Mouse (Mus musculus) MN1 (cell line): ENCODE data around the gene Ttc13.

ENCODE experiments used
- DNase-seq: peaks from one replicate; pipeline ENCODE4 v3.0.0-alpha.2; 2016; ENCODE audit warnings: low spot score

Ttc13 gene

GRCm38 (mm10) chr8:124653568-124654475 lies 68.0 kb downstream of the Ttc13 start:
- DNase-seq: no peak

- DNase-seq: no peak
Measured at GRCm38 (mm10) chr8:124652546-124652945, 69.2 kb downstream of the Ttc13 start.

DNA sequence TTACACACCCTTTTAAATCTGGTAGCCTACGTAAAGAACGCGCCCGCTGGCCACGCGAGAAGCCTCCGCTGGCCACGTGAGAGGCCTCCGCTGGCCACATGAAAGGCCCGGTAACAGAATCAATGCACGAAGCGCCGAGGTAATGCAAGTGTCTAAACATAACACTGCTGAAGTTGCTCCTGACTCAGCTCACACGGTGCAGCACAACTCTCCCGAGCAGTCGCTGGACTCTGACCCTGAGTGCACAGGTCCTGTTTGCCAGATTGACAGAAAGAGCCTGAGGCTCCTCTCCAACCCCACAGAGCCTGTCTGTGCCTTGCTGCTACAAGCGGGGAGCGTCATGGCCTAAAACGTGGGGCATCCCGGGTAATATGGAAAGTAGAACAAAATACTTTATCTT lies 70.0 kb downstream of the Ttc13 start:
- no peak for DNase-seq

DNA sequence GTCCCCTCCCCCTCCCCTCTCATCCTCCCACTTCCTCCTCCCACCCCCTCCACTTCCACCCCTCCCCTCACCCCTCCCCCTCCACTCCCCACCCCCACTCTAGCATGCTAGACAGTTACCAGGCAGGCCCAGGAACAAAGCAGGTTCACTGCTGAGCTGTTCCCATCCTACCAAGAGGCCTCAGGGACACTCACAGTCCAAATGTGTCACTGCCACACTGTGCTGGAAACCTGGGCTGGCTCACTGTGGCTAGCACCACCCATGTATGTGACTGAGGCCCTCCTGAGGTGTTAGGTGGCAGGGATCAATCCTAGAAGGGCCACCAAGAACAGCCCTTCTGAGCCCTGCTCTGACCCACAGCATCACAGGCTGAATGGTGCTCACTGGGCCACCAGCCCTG lies 73.5 kb downstream of the Ttc13 start:
- no peak for DNase-seq

DNA sequence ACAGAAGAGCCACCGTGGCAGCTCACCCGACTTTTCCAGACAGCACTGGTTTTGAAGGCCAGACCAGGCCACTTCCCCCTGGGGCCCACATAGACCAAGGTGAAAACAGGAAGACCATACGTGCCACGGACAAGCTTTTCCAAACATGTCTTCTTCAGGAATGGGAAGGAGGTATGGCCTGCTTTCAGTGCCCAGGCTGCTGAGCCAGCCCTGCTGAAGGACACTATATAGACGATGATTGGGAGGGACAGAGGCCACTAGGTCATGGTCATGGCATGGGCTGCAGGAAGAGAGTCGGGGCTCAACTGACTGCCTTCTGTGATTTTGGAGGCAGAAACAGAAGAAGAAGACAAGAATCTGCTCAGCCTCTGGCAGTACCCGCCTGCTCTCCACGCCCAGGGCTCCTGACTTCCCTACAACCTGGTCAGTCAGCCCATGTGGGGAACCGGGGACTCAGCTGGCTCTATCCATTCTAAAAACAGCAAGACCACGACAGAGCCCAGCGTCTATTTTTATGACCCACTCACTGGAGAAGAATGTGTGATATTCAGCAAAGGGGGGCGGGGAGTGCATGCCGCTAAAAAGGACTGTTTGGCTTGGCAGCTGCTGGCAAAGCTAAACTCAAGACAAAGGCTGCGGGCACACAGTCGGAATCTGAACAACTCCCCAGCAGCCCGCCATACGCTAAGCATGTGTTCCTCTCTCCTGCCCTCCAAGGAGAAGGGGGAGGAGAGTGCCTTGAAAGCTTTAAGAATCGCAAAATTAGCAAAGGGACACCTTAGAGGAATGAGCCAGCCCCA lies 78.0 kb downstream of the Ttc13 start:
- DNase-seq: no peak

DNA sequence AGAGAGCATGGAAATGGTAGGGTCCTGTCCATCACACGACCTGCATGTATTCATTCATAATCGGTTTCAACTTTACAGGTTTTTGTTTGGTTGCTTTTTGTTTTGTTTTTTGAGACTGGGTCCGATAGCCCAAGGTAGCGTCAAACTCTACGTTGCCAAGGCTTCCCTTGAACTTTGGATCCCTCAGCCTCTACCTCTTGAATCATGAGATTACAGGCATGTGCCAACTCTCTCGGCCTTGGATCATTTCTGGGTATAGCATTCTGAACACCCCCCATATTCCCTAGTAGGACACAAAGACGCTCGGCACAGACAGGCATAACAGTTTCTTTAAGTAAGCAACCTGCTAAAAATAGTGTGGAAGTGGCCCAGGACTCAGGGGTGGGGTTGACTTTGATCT lies 80.2 kb downstream of the Ttc13 start:
- no peak for DNase-seq

GRCm38 (mm10) chr8:124635247-124635502 lies 86.6 kb downstream of the Ttc13 start:
- no peak for DNase-seq

DNA sequence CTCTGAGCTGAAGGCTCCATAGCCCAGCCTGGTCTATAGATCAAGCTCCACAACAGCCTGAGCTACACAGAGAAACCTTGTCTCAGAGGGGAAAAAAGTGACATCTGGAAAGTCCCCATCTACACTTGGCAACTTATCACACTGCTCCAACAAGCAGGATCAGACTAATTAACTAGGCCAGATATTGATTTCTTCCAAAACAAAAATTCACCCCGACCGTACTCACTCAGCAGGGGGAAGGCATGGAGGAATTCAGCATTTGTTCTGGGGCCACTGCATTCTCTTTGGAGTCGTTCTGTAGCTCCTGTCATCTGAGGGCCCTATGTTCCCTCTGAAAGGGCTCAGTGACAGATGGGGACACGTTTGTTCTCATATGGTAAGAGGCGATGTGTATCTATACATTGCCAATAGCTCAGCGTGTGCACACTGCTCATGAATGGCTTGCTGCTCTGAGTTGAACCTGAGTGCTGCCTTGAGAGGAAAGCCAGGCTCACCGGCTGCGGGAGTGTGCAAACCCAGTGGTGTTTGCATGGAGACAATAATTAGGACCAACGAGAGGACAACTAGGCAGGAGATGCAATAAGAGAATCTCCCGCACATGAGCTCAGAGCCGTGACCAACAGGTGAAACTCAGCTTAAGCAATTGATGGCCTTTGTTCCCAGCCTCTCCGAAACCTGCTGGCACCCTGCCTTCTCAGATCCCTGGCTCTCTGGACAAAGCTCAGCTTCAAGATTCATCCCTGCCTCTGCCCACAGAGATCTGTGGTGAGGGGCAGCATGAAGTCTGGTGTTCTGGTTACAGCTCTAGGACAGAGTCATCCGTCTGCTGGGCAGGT lies 87.2 kb downstream of the Ttc13 start:
- DNase-seq: no peak

DNA sequence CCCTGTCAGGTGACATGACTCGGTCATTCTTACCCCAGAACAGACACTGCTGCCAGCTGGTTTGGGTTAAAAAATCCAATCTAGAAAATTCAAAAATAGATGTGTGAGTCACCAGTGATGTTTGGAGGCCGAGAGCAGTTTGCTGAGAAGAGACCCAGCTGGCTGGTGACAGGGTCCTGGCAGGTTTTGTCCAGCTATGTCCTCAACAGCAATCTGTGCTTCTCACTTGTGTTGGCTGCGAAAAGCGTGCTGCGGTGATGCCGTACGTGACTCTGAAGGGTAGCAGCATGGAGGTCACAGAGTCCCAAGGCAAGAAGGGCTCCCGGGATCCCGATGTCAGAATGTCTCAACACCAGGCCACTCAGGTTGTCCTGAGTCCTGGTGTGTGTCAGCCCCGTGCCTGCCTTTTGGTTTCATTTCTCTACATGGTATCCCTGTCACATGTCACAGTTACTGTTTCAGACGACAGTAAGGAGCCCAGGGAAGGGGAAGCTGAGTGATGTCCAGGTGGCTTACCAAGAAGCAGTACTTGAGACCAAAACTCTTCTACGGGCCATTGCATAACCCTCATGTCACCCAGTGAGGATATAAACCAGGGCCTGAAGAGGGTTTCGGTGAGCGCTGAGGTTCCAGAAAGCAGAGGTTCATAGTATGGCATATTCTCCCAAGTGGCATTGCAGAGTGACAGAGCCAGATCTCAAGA lies 88.6 kb downstream of the Ttc13 start:
- DNase-seq: peak; percentile 34

GRCm38 (mm10) chr8:124631966-124632365 lies 89.8 kb downstream of the Ttc13 start:
- DNase-seq: no peak

DNA sequence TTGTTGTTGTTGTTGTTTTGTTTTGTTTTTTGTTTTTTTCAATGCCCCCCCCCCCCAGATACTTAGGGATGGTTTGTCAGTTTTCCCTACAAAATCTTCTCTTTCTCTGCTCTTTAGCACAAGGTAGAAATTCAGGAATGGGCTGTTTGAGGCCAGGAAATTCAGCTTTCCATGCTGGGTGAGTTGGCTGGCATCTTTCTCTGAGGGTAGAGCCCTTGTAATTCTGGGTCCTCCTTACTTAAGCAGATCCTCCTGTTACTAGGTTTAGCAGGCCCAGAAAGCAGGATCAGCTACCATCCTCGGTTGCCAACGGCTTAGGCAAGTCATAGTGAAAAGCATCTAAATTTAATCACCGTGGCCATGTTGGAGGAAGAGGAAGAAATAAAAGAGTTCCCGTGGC lies 90.9 kb downstream of the Ttc13 start:
- no peak for DNase-seq

GRCm38 (mm10) chr8:124630489-124630888 lies 91.3 kb downstream of the Ttc13 start:
- DNase-seq: peak; percentile 32

DNA sequence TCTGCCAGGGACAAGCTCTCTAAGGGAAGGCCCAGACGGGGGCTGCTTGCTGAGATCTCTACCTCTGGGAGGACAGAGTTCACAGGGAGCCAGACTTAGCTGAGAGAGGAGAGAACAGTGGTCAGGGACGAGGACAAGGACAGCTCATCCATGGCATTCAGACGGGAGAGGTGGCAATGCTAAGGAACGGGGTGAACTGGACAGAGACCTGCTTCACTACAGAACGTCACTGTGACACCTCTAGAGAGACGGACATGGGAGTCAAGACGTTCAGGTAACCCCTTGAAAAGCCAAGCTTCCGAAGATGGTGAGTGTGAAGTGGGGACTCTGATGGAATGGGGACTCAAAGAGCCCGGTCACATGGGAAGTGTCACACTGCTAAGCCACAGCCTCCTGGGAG lies 95.5 kb downstream of the Ttc13 start:
- no peak for DNase-seq
